23 mouse cellular contexts compared by ENCODE assay signal in the genomic region with DNA sequence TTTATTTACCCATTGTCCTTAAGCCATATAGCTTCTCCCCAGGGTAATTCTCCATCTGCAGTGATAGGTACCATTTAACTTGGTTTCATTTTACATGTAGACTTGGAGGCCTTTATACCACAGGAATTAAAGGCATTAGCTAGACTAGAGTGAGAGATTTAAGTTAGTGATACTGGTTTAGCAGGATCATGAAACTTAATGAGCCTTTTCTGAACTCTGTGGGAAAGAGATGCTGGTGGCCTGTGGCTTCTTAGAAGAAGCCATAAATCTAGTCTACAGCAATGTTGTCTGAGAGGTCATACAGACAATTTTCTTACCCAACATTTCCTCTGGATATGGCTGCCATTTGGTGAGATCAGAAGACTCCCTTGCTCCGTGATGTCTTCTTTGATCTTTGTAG.
A peak's percentile ranks its signal among the peaks of the same experiment; 100 is the strongest.
DNase-seq lines count a peak whose midpoint lies in the region; ATAC-seq lines count a peak whose summit lies in the region.
"Had no signal": no experiment of that assay in that cellular context is flagged by ENCODE, and none has a peak within 500 bp of the region (broad histone marks: within the 10 kb centered on the region; RNA-seq: fewer than 3 reads in every experiment).

No protein-coding gene starts in this region.

- peak; percentile 93 for ATAC-seq in kidney, embryonic 14.5 days (ENCODE audit: low FRiP score, low TSS enrichment)
- ATAC-seq in kidney, embryonic 16.5 days (ENCODE audit: low FRiP score, low TSS enrichment): peak; percentile 93
- ATAC-seq in liver, embryonic 11.5 days (replicated peaks; ENCODE audit: low FRiP score): no peak
- ATAC-seq: forebrain, embryonic 13.5 days; forebrain, embryonic 15.5 days; forebrain, postnatal 0 days had no signal

- H3K36me3 ChIP-seq in kidney, embryonic 14.5 days (ENCODE audit: control insufficient read depth, insufficient read depth, low read length): no peaks in the 10 kb centered on the region
- no peaks in the 10 kb centered on the region for H3K36me3 ChIP-seq in kidney, embryonic 16.5 days (ENCODE audit: insufficient read depth, low read length)
- no peaks in the 10 kb centered on the region for H3K36me3 ChIP-seq in liver, embryonic 11.5 days (ENCODE audit: control insufficient read depth, insufficient read depth, low read length)
- H3K36me3 ChIP-seq: embryonic facial prominence, embryonic 12.5 days; embryonic facial prominence, embryonic 15.5 days; forebrain, embryonic 15.5 days had no signal

- H3K4me1 ChIP-seq in kidney, embryonic 14.5 days (ENCODE audit: control insufficient read depth, insufficient read depth, low read length): no peaks in the 10 kb centered on the region
- no peaks in the 10 kb centered on the region for H3K4me1 ChIP-seq in kidney, embryonic 16.5 days (ENCODE audit: insufficient read depth, low read length)
- no peaks in the 10 kb centered on the region for H3K4me1 ChIP-seq in liver, embryonic 11.5 days (replicated peaks; ENCODE audit: control insufficient read depth, insufficient read depth, low read length)
- H3K4me1 ChIP-seq: embryonic facial prominence, embryonic 12.5 days; embryonic facial prominence, embryonic 15.5 days; forebrain, embryonic 13.5 days; forebrain, embryonic 15.5 days had no signal

- no peaks in the 10 kb centered on the region; the same call in 1 of the 2 replicates for H3K9me3 ChIP-seq in kidney, embryonic 14.5 days (ENCODE audit: control insufficient read depth, low read length)
- H3K9me3 ChIP-seq in kidney, embryonic 16.5 days (ENCODE audit: low read length): no peaks in the 10 kb centered on the region
- no peaks in the 10 kb centered on the region for H3K9me3 ChIP-seq in liver, embryonic 11.5 days (ENCODE audit: control insufficient read depth, low read length)
- H3K9me3 ChIP-seq: embryonic facial prominence, embryonic 12.5 days; embryonic facial prominence, embryonic 15.5 days; forebrain, embryonic 13.5 days; forebrain, embryonic 15.5 days had no signal

- no peak overlapping the region for H3K4me2 ChIP-seq in kidney, embryonic 14.5 days (replicated peaks; ENCODE audit: low read depth, low read length)
- H3K4me2 ChIP-seq in kidney, embryonic 16.5 days (replicated peaks; ENCODE audit: low read depth, low read length): no peak overlapping the region
- no peak overlapping the region for H3K4me2 ChIP-seq in liver, embryonic 11.5 days
- H3K4me2 ChIP-seq: embryonic facial prominence, embryonic 12.5 days; embryonic facial prominence, embryonic 15.5 days; forebrain, embryonic 13.5 days; forebrain, embryonic 15.5 days had no signal

- H3K4me3 ChIP-seq in kidney, embryonic 14.5 days (ENCODE audit: low read length): no peak overlapping the region
- H3K4me3 ChIP-seq in kidney, embryonic 16.5 days (ENCODE audit: low read length): no peak overlapping the region
- no peak overlapping the region for H3K4me3 ChIP-seq in liver, embryonic 11.5 days (ENCODE audit: low read depth, low read length)
- H3K4me3 ChIP-seq: embryonic facial prominence, embryonic 12.5 days; embryonic facial prominence, embryonic 15.5 days; erythroblast, embryonic 14.5 days; forebrain, embryonic 13.5 days; forebrain, embryonic 15.5 days had no signal

- H3K9ac ChIP-seq in kidney, embryonic 14.5 days (ENCODE audit: low read depth, low read length): no peak overlapping the region
- H3K9ac ChIP-seq in kidney, embryonic 16.5 days (replicated peaks; ENCODE audit: low read length): no peak overlapping the region
- H3K9ac ChIP-seq in liver, embryonic 11.5 days (ENCODE audit: low read depth, low read length): no peak overlapping the region
- H3K9ac ChIP-seq: embryonic facial prominence, embryonic 12.5 days; embryonic facial prominence, embryonic 15.5 days; forebrain, embryonic 13.5 days; forebrain, embryonic 15.5 days; forebrain, postnatal 0 days had no signal

- no peak overlapping the region for H3K27ac ChIP-seq in kidney, embryonic 14.5 days (ENCODE audit: low read depth, low read length)
- no peak overlapping the region for H3K27ac ChIP-seq in kidney, embryonic 16.5 days (ENCODE audit: low read length)
- H3K27ac ChIP-seq in liver, embryonic 11.5 days (ENCODE audit: low read depth, low read length): no peak overlapping the region
- H3K27ac ChIP-seq: embryonic facial prominence, embryonic 12.5 days; embryonic facial prominence, embryonic 15.5 days; forebrain, embryonic 13.5 days; forebrain, embryonic 15.5 days had no signal

- DNase-seq in kidney, postnatal 10 days: no peak
- no peak for DNase-seq in kidney, postnatal 14 days
- DNase-seq in fat pad, adult 2 months (ENCODE audit: extremely low read depth, low read depth, low spot score): peak; percentile 5
- peak; percentile 20 for DNase-seq in mesoderm, embryonic 11.5 days (ENCODE audit: low read depth, low spot score)
- no peak for DNase-seq in liver, embryonic 11.5 days (ENCODE audit: low spot score)
- DNase-seq: adrenal gland, adult 2 months; adrenal gland, postnatal 10 days; adrenal gland, postnatal 25 days; cerebellum, adult 11 months; cerebellum, adult 18-20 months; cerebellum, adult 8-10 months; cerebellum, adult 9-11 months; cerebellum, postnatal 14 days; cerebellum, postnatal 36 days; embryo, embryonic 11 days; forebrain, postnatal 0 days had no signal

- no peaks in the 10 kb centered on the region for H3K27me3 ChIP-seq in kidney, embryonic 14.5 days (ENCODE audit: control insufficient read depth, insufficient read depth, low read length)
- H3K27me3 ChIP-seq in kidney, embryonic 16.5 days (ENCODE audit: insufficient read depth, low read length): no peaks in the 10 kb centered on the region
- H3K27me3 ChIP-seq in liver, embryonic 11.5 days (replicated peaks; ENCODE audit: control insufficient read depth, insufficient read depth, low read length): no peaks in the 10 kb centered on the region
- H3K27me3 ChIP-seq: embryonic facial prominence, embryonic 12.5 days; embryonic facial prominence, embryonic 15.5 days; forebrain, embryonic 13.5 days; forebrain, embryonic 15.5 days had no signal

- 26% methylated on average over 1 of the region's 1 CpGs for WGBS in kidney, embryonic 14.5 days
- 25% methylated on average over 1 of the region's 1 CpGs for WGBS in kidney, embryonic 16.5 days
- WGBS in liver, embryonic 11.5 days: 63% methylated on average over 1 of the region's 1 CpGs

Comparison
In these comparisons a context has a peak if more than half of its experiments do, and no peak if none do; other contexts are left out.
1. DNase-seq: peak in fat pad, adult 2 months (single experiment) and mesoderm, embryonic 11.5 days (single experiment); none in kidney, postnatal 10 days (single experiment), kidney, postnatal 14 days (single experiment) and liver, embryonic 11.5 days (single experiment).